Mouse (Mus musculus) ES-Bruce4 (cell line): Measurements from ENCODE around the gene Ralgps1.

Experiments
- CTCF ChIP-seq: IDR thresholded peaks from one replicate; pipeline ENCODE4 v1.8.1; 2011; ENCODE audit warnings: low read depth, low read length
- EP300 ChIP-seq: IDR thresholded peaks from 2 replicates; pipeline ENCODE4 v1.6.1; 2011; ENCODE audit warnings: low read depth, low read length; ENCODE audit not compliant: insufficient read depth
- POLR2A ChIP-seq: IDR thresholded peaks from one replicate; pipeline ENCODE4 v1.8.1; 2011; ENCODE audit warnings: low read length; ENCODE audit not compliant: insufficient read depth

- TF ChIP-seq CTCF: no peak
- TF ChIP-seq POLR2A: no peak
- no peak for TF ChIP-seq EP300
Observed at GRCm38 (mm10) chr2:33346749-33347148, 24.5 kb downstream of the Ralgps1 start.
